Mouse (Mus musculus) right cerebral cortex, postnatal 25 days (tissue): ENCODE data around the gene Col16a1.
A peak's percentile ranks its signal among the peaks of the same experiment; 100 is the strongest.

ENCODE experiments used
- DNase-seq: peaks from one replicate; pipeline ENCODE4 v3.0.0; 2022

Gene Col16a1

DNA sequence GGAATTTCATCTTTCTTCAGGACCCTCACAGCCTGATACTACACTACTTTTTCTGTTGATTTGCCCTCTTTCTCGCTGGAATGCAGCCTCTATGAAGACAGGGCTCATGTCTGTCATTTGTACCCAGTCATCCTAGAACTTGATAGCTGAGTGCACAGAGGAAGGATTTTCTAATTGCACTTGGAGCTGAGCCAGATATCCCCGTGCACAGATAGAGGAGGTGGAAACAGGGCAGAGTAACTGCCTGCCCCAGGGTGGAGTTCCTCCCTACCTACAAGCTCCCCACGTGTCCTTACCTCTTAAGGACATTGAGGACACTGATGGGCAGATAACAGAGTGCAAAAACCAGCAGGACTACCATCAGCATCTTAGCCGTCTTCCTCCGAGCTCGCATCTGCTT is 85.8 kb downstream of the Col16a1 start:
- no peak for DNase-seq

DNA sequence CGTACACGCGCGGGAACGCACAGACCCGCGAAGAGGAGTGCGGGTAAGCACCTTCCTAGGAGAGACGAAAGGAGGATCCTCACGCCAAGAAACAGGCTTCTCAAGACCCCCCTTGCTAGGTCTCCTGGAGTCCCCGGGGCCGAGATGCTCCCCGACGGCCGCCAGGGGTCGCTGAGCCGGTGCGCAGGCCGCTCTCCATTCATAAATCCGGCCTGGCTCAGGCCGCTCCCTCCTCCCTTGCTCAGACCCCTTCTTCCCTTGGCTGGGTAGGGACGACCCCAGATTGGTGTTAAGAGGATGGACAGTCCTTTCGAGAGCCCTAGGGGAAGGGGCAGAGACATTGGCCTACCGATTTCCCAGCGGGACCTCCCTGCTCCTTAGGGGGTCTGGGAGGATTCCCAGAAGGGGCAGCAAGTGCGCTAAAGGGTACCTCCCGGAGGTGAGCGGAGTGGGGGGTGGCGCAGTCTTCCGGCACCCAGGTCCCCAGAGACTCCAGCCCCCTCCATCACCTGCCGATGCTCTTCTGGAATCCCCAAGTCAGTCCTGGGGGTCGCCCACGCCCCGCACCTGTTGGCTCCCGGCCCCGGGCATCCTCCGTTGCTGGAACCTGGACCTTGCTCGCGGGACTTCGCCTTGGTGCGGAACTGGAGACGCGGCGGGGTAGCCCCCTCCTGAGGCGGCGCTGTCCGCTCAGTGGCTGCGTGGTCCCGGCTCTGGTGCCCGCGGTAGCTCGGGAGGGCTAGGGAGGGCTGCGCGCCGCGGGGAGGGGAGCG is 91.0 kb downstream of the Col16a1 start:
- peak; percentile 60 for DNase-seq

DNA sequence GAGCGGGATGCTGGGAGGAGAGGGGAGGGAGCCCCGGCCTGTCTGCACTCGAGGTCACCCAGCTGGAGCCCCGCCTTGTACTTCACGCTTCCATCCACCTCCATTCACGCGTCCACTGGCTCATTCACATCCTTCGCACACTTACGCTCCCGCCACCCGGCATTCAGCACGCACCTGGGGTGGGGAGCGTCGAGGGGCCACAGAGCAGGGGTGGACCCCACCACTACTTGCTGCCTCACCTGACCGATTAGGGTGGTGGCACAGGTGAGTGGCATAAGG is 91.5 kb downstream of the Col16a1 start, which contains the start of gene Hcrtr1:
TSS of gene Hcrtr1 (minus strand) at position 146 of the 279 bp plus-strand sequence.
- no peak for DNase-seq

DNA sequence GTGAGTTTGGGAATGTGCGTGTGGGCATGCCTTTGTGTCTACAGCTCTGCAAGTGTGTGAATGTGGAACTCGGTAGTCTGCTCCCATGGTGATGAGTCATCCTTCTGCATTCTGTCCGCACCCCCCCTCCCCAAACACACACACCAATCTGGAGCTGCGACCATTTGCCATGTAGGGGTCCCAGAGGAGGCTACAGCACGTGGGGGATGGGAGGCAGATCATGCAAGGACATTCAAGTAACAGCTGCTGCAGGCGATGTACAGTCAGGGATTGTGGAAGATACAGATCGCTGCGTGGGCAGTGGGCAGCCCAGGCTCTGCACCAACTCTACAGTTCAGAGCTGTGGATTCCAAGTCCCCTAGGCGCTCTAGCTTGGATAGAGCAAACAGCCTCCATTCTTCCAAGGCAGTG is 93.4 kb downstream of the Col16a1 start:
- DNase-seq: peak; percentile 70

DNA sequence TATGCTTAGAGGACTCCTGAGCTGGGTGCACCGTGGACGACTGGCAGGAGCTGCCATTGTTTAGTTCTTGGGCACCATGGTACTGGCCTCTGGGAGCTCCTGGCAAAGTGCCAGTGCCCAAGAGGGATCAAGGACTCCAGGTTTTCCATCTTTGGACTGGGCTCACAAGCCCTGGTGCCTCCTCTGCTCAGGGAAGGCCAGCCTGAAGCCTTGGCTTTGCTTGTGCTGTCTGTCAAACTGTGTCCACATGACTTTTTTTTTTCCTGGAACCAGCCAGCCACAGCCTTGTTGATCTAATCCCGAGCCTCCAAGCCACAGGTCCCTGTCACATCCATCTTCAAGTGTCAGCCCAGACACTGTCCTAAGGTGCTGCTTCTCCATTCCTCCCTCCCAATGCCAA is 94.1 kb downstream of the Col16a1 start:
- no peak for DNase-seq

DNA sequence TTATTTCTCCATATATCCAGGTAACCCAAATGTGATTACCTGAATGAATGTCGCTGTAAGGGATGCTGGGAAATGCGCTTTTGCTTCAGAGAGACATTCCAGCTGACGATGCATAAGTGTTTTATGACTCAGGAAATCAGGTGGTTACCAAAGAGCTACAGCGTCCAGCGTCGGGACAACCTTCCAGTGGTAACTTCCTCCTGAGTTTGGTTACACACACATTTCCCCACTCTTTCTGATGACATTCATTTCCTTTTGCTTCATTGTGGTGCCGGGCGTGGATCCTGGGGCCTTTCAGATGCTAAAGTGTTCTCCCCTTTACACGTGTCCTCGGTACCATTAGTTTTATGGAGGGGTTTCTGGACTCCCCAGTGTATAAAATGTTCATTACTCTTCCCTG is 100.8 kb downstream of the Col16a1 start:
- DNase-seq: no peak
